Mouse (Mus musculus) midbrain, embryonic 12.5 days (tissue): ENCODE measurements around the gene Sh3pxd2a. TPM values are rescaled to one million over a fixed set of nuclear protein-coding genes. Genes with fewer than 3 reads are reported as not detected.

ENCODE experiments used
- ATAC-seq: fragments of 200-750 bp; cut with Nextera tagmentation; 2 replicates; pipeline ENCODE4 v1.8.0; 2017; ENCODE audit warnings: low read depth, moderate TSS enrichment, moderate library complexity; ENCODE audit not compliant: low FRiP score
- H3K27ac ChIP-seq: fragments of 300-500 bp; sonication (generic); replicated peaks from 2 replicates; pipeline ENCODE4 v1.5.1; 2016; ENCODE audit warnings: mild to moderate bottlenecking
- H3K27me3 ChIP-seq: fragments of 300-500 bp; sonication (generic); 2 replicates; pipeline ENCODE4 v1.6.1; 2016; ENCODE audit warnings: mild to moderate bottlenecking
- H3K36me3 ChIP-seq: fragments of 300-500 bp; sonication (generic); 2 replicates; pipeline ENCODE4 v1.6.1; 2016
- H3K4me1 ChIP-seq: fragments of 300-500 bp; sonication (generic); 2 replicates; pipeline ENCODE4 v1.6.1; 2016
- H3K4me2 ChIP-seq: fragments of 300-500 bp; sonication (generic); replicated peaks from 2 replicates; pipeline ENCODE4 v1.6.1; 2016; ENCODE audit warnings: mild to moderate bottlenecking, moderate library complexity
- H3K4me3 ChIP-seq: fragments of 300-500 bp; sonication (generic); 2 replicates; pipeline ENCODE4 v1.5.1; 2016; ENCODE audit warnings: mild to moderate bottlenecking
- H3K9ac ChIP-seq: fragments of 300-500 bp; sonication (generic); replicated peaks from 2 replicates; pipeline ENCODE4 v1.6.1; 2016; ENCODE audit warnings: mild to moderate bottlenecking, moderate library complexity
- H3K9me3 ChIP-seq: fragments of 300-500 bp; sonication (generic); 2 replicates; pipeline ENCODE4 v1.6.1; 2016; ENCODE audit warnings: mild to moderate bottlenecking
- WGBS: fragments of 180-500 bp; shearing (Covaris S2); methylation state at CpG from one replicate; pipeline ENCODE4 v1.1.7; 2016; 5-methylcytosine and 5-hydroxymethylcytosine counted together
- polyA plus RNA-seq: library from polyadenylated mRNA; unstranded; fragments of >200 nt; fragmentation: Nextera tagmentation; extraction: Ambion mirVana; gene quantifications from 2 replicates; pipeline ENCODE4 v1.2.1, GENCODE M21; 2016

Sh3pxd2a gene
- polyA plus RNA-seq, 1 experiment from 2014 or later, result 3.2 TPM

- 96% methylated on average over 17 of the region's 17 CpGs for WGBS
- no peak for ATAC-seq
- Histone ChIP-seq H3K4me1 (no peaks in the 10 kb centered on the region), H3K4me3 (no peak overlapping the region), H3K36me3 (peaks cover 9% of the 10 kb centered on the region; the same call in 1 of the 2 replicates), H3K27ac (no peak overlapping the region), H3K9me3 (no peaks in the 10 kb centered on the region), H3K4me2 (no peak overlapping the region), H3K27me3 (no peaks in the 10 kb centered on the region), H3K9ac (no peak overlapping the region)
Observed at GRCm38 (mm10) chr19:47282688-47283215, 181.4 kb downstream of the Sh3pxd2a start.

GRCm38 (mm10) chr19:47282050-47282454 lies 182.1 kb downstream of the Sh3pxd2a start:
- Histone ChIP-seq H3K36me3 (peaks cover 11% of the 10 kb centered on the region; the same call in 1 of the 2 replicates), H3K9ac (no peak overlapping the region), H3K4me3 (no peak overlapping the region), H3K4me1 (no peaks in the 10 kb centered on the region), H3K27ac (no peak overlapping the region), H3K4me2 (no peak overlapping the region), H3K9me3 (no peaks in the 10 kb centered on the region), H3K27me3 (no peaks in the 10 kb centered on the region)
- no peak for ATAC-seq
- 76% methylated on average over 6 of the region's 6 CpGs for WGBS

GRCm38 (mm10) chr19:47280894-47281293 lies 183.3 kb downstream of the Sh3pxd2a start:
- Histone ChIP-seq H3K9ac (no peak overlapping the region), H3K27me3 (no peaks in the 10 kb centered on the region), H3K9me3 (no peaks in the 10 kb centered on the region), H3K4me3 (no peak overlapping the region), H3K27ac (no peak overlapping the region), H3K4me1 (no peaks in the 10 kb centered on the region), H3K4me2 (no peak overlapping the region), H3K36me3 (peaks cover 17% of the 10 kb centered on the region)
- 74% methylated on average over 9 of the region's 9 CpGs for WGBS
- no peak for ATAC-seq

DNA sequence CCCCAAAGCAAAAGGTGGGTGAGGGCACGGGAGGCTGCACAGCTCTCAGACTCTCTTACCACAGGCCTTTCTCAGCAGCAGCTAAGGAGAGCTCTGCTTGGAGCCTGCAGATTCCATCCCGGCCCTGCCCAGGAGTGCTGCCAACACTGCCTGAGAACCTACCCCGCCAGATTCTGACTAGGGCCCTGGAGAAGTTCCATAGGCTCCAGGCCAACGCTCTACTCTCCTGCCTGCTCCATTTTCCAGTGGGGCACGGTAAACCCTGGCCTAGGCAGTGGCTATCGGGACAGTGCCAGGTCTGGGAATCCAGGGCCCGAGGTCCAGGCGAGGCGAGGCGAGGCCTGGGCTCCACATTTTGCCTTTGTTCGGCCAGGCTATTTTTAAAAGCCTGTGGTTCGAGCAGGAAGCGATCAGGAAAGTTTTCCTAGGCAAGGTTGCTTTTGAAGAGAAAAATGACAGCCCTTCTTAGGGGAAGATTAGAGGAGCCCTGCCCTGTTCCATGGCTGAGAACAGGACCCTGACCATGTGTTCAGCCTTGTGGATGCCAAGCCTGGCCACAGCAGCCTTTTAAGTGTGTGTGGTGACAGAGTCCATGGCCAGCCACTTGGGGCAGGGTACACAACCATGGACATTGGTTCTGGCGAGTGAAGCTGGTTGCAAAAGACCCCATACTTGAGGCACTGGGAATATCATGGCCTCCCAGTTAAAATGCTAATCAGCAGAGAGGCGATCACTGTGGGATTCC lies 184.2 kb downstream of the Sh3pxd2a start:
- no peak for ATAC-seq
- WGBS, result 88% methylated on average over 15 of the region's 15 CpGs
- Histone ChIP-seq H3K36me3 (peaks cover 17% of the 10 kb centered on the region), H3K4me3 (no peak overlapping the region), H3K4me1 (no peaks in the 10 kb centered on the region), H3K4me2 (no peak overlapping the region), H3K27ac (no peak overlapping the region), H3K9ac (no peak overlapping the region), H3K9me3 (no peaks in the 10 kb centered on the region), H3K27me3 (no peaks in the 10 kb centered on the region)

GRCm38 (mm10) chr19:47279372-47279771 lies 184.8 kb downstream of the Sh3pxd2a start:
- Histone ChIP-seq H3K27me3 (no peaks in the 10 kb centered on the region), H3K4me1 (no peaks in the 10 kb centered on the region), H3K4me3 (no peak overlapping the region), H3K27ac (no peak overlapping the region), H3K36me3 (peaks cover 17% of the 10 kb centered on the region), H3K4me2 (no peak overlapping the region), H3K9me3 (no peaks in the 10 kb centered on the region), H3K9ac (no peak overlapping the region)
- no peak for ATAC-seq
- 85% methylated on average over 4 of the region's 4 CpGs for WGBS

DNA sequence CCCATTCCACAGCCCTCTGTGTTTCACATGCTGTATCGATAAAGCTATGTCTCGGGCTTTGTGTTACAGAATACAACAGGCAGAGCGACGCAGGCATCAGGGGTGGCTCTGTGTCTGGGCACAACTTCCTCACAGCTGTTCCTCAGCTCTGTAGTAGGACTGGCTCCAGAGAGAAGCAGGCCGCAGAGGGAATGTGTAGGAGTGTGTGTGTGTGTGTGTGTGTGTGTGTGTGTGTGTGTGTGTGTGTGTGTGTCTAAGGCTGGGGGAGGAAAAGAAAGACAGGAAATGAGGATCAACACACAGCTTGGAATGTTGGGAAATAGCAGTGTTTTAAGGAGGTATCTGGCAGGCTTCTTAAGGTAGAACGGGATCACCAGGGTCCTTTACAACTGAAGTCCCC lies 187.5 kb downstream of the Sh3pxd2a start:
- 88% methylated on average over 6 of the region's 6 CpGs for WGBS
- no peak overlapping the region for H3K4me3 ChIP-seq
- H3K36me3 ChIP-seq, result peaks cover 27% of the 10 kb centered on the region
- no peaks in the 10 kb centered on the region for H3K9me3 ChIP-seq
- no peak overlapping the region for H3K9ac ChIP-seq
- no peak overlapping the region for H3K27ac ChIP-seq
- ATAC-seq, result no peak
- no peaks in the 10 kb centered on the region for H3K4me1 ChIP-seq
- no peaks in the 10 kb centered on the region for H3K27me3 ChIP-seq
- no peak overlapping the region for H3K4me2 ChIP-seq

DNA sequence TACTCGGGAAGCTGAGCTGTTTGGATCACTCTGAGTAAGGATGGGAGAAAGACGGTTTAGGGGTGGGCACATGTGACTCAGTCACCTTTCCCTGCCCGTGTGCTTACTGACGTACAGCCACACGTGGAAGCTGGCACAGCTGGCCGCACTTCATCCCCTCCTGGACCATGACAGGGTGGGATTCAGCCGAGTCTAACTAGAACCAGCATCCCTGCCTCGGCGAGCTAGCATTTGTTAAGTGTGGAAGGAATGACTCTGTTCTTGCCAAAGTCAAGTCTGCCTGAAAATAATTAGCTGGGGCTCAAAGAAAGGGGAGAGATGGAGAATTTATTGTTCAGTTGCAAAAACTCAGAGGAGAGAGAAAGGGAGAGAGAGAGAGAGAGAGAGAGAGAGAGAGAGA lies 193.7 kb downstream of the Sh3pxd2a start:
- no peak for ATAC-seq
- Histone ChIP-seq H3K9me3 (no peaks in the 10 kb centered on the region), H3K4me3 (no peak overlapping the region), H3K4me1 (no peaks in the 10 kb centered on the region), H3K4me2 (no peak overlapping the region), H3K9ac (no peak overlapping the region), H3K27ac (no peak overlapping the region), H3K27me3 (no peaks in the 10 kb centered on the region), H3K36me3 (peaks cover 35% of the 10 kb centered on the region)
- 83% methylated on average over 9 of the region's 9 CpGs for WGBS

- no peak for ATAC-seq
- no peak overlapping the region for H3K9ac ChIP-seq
- H3K4me1 ChIP-seq, result no peaks in the 10 kb centered on the region
- no peak overlapping the region for H3K4me3 ChIP-seq
- WGBS, result 51% methylated on average over 8 of the region's 8 CpGs
- no peaks in the 10 kb centered on the region for H3K9me3 ChIP-seq
- H3K27me3 ChIP-seq, result no peaks in the 10 kb centered on the region
- no peak overlapping the region for H3K27ac ChIP-seq
- H3K36me3 ChIP-seq, result peaks cover 33% of the 10 kb centered on the region
- no peak overlapping the region for H3K4me2 ChIP-seq
Observed at GRCm38 (mm10) chr19:47269729-47270128, 194.5 kb downstream of the Sh3pxd2a start.

GRCm38 (mm10) chr19:47267066-47267465 lies 197.1 kb downstream of the Sh3pxd2a start:
- Histone ChIP-seq H3K4me1 (no peaks in the 10 kb centered on the region), H3K27ac (no peak overlapping the region), H3K4me3 (no peak overlapping the region), H3K36me3 (peaks cover 23% of the 10 kb centered on the region), H3K4me2 (no peak overlapping the region), H3K27me3 (no peaks in the 10 kb centered on the region), H3K9me3 (no peaks in the 10 kb centered on the region), H3K9ac (no peak overlapping the region)
- 87% methylated on average over 21 of the region's 21 CpGs for WGBS
- ATAC-seq, result no peak

DNA sequence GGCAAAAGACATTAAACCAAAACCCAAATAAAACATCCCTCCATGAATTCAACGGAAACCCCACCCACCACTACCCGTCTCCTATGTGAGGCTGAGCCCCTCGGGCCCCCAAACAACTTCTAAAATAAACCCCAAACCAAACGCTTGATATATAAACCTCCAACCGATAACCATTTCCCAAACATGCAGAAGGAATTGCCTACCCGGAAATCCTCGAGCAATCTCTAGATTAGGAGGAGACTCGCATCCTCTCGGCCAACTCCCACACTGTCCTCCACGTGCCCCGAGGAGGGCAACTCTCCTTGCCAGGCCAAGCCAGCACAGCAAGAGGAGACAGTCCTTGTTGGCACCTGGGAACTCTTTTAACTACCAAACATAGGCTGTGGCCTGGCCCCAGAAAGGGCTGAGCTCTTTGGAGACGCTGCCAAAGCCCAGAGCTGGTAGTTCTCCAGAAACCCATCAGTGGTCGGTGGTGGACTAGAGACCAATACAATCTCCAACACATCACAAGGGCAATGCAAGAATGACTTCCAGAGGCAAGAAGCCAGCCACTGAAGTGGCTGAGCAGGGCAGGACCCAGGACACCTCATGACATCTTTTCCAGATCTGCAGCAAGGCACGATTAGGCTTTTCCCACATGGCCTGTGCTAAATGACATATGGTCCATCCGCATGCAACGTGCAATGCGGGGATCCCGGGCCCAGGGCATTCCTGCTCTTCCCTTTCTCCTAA lies 198.0 kb downstream of the Sh3pxd2a start:
- H3K27ac ChIP-seq, result no peak overlapping the region
- WGBS, result 90% methylated on average over 18 of the region's 18 CpGs
- no peak overlapping the region for H3K9ac ChIP-seq
- H3K4me2 ChIP-seq, result no peak overlapping the region
- ATAC-seq, result no peak
- no peaks in the 10 kb centered on the region for H3K27me3 ChIP-seq
- H3K4me1 ChIP-seq, result no peaks in the 10 kb centered on the region
- no peaks in the 10 kb centered on the region for H3K9me3 ChIP-seq
- peaks cover 23% of the 10 kb centered on the region for H3K36me3 ChIP-seq
- no peak overlapping the region for H3K4me3 ChIP-seq

DNA sequence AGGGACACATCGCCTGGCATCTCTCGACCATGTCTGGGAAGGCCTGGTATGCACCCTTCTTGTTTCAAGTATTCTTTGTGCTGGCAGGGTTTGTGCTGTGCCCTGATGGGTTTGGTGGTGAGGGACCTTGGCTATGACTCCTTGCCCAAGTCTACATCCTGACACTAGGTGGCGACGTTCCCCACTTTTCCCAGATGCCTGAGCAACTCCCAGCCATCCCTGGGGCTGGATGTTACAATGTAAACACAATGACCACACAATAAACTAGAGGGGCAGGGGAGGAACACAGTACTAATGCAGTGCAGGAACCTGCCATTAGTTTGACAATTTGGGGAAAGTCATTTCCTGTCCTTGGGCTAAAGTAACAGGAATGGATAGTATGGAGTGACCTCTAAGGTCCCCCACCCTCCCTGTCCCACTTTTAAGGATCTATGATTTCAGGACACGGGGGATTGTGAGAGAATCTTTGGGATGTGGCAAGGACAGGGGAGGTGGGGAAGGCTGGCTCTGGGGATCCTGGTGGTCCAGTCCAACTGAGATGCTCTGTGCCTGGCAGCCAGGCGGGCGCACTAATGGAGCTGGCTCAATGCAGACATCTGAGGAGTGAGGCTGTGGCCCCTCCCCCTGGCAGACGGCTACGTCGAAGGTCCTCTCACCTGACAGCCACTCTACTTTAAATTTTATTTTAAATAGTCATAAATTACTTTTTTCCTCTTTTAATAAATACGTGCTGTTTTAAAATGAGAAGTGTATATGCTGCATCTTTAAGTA lies 199.7 kb downstream of the Sh3pxd2a start:
- H3K4me1 ChIP-seq, result no peaks in the 10 kb centered on the region
- H3K36me3 ChIP-seq, result peaks cover 23% of the 10 kb centered on the region
- no peak overlapping the region for H3K4me2 ChIP-seq
- H3K9ac ChIP-seq, result no peak overlapping the region
- ATAC-seq, result peak; percentile 62
- no peak overlapping the region for H3K4me3 ChIP-seq
- WGBS, result 46% methylated on average over 11 of the region's 11 CpGs
- no peak overlapping the region for H3K27ac ChIP-seq
- no peaks in the 10 kb centered on the region for H3K9me3 ChIP-seq
- H3K27me3 ChIP-seq, result no peaks in the 10 kb centered on the region

GRCm38 (mm10) chr19:47263621-47264020 lies 200.6 kb downstream of the Sh3pxd2a start:
- Histone ChIP-seq H3K4me1 (peaks cover 3% of the 10 kb centered on the region; the same call in 1 of the 2 replicates), H3K36me3 (peaks cover 18% of the 10 kb centered on the region), H3K27ac (no peak overlapping the region), H3K27me3 (no peaks in the 10 kb centered on the region), H3K4me3 (no peak overlapping the region), H3K9me3 (no peaks in the 10 kb centered on the region), H3K4me2 (no peak overlapping the region), H3K9ac (no peak overlapping the region)
- no peak for ATAC-seq
- 91% methylated on average over 8 of the region's 8 CpGs for WGBS
